Mouse (Mus musculus) lung, postnatal 0 days (tissue): ENCODE measurements around the gene Hist1h3g. TPM values are rescaled to one million over a fixed set of nuclear protein-coding genes. Genes with fewer than 3 reads are reported as not detected.
A peak's percentile ranks its signal among the peaks of the same experiment; 100 is the strongest.
"Not testable (repeated sequence)": the region's sequence is repeated elsewhere in the genome, so short reads cannot be mapped to it uniquely, and the experiment has no call there.

Source experiments
- ATAC-seq: fragments of 200-750 bp; cut with Nextera tagmentation; 2 replicates; pipeline ENCODE4 v1.8.0; 2017; ENCODE audit warnings: moderate library complexity
- DNase-seq: peaks from one replicate; pipeline ENCODE4 v3.0.0-alpha.2; 2016; ENCODE audit warnings: low spot score
- H3K27ac ChIP-seq: fragments of 300-500 bp; sonication (generic); 2 replicates; pipeline ENCODE4 v1.5.1; 2014; ENCODE audit warnings: antibody characterized with exemption, mild to moderate bottlenecking, low read length, mixed read lengths
- H3K27me3 ChIP-seq: fragments of 300-500 bp; sonication (generic); replicated peaks from 2 replicates; pipeline ENCODE4 v1.6.1; 2014; ENCODE audit warnings: low read length, mixed read lengths; ENCODE audit not compliant: insufficient read depth
- H3K36me3 ChIP-seq: fragments of 300-500 bp; sonication (generic); 2 replicates; pipeline ENCODE4 v1.6.1; 2014; ENCODE audit warnings: low read length, mixed read lengths; ENCODE audit not compliant: insufficient read depth
- H3K4me1 ChIP-seq: fragments of 300-500 bp; sonication (generic); 2 replicates; pipeline ENCODE4 v1.6.1; 2014; ENCODE audit warnings: antibody characterized with exemption, low read depth, low read length, mixed read lengths; ENCODE audit not compliant: insufficient read depth
- H3K4me2 ChIP-seq: fragments of 300-500 bp; sonication (generic); replicated peaks from 2 replicates; pipeline ENCODE4 v1.6.1; 2014; ENCODE audit warnings: low read depth, mild to moderate bottlenecking, low read length, moderate library complexity, mixed read lengths
- H3K4me3 ChIP-seq: fragments of 300-500 bp; sonication (generic); 2 replicates; pipeline ENCODE4 v1.5.1; 2014; ENCODE audit warnings: low read depth, low read length
- H3K9ac ChIP-seq: fragments of 300-500 bp; sonication (generic); replicated peaks from 2 replicates; pipeline ENCODE4 v1.6.1; 2014; ENCODE audit warnings: low read depth, mild to moderate bottlenecking
- H3K9me3 ChIP-seq: fragments of 300-500 bp; sonication (generic); 2 replicates; pipeline ENCODE4 v1.6.1; 2016; ENCODE audit warnings: low read length, mixed read lengths
- CTCF ChIP-seq: IDR thresholded peaks from 2 replicates; pipeline ENCODE4 v1.5.1; 2016; ENCODE audit warnings: antibody characterized with exemption, mild to moderate bottlenecking
- EP300 ChIP-seq: IDR thresholded peaks from 2 replicates; pipeline ENCODE4 v1.6.1; 2016; ENCODE audit warnings: antibody characterized with exemption, mild to moderate bottlenecking, control low read depth
- WGBS: fragments of 180-500 bp; shearing (Covaris S2); extraction: QIAGEN DNeasy Blood & Tissue Kit; methylation state at CpG from one replicate; pipeline ENCODE4 v1.1.7; 2014; 5-methylcytosine and 5-hydroxymethylcytosine counted together
- polyA plus RNA-seq: library from polyadenylated mRNA; unstranded; fragments of >200 nt; fragmentation: Nextera tagmentation; extraction: Ambion mirVana; gene quantifications from 2 replicates; pipeline ENCODE4 v1.2.1, GENCODE M21; 2015

Gene Hist1h3g
- polyA plus RNA-seq, 1 experiment from 2014 or later = 0.80 TPM

DNA sequence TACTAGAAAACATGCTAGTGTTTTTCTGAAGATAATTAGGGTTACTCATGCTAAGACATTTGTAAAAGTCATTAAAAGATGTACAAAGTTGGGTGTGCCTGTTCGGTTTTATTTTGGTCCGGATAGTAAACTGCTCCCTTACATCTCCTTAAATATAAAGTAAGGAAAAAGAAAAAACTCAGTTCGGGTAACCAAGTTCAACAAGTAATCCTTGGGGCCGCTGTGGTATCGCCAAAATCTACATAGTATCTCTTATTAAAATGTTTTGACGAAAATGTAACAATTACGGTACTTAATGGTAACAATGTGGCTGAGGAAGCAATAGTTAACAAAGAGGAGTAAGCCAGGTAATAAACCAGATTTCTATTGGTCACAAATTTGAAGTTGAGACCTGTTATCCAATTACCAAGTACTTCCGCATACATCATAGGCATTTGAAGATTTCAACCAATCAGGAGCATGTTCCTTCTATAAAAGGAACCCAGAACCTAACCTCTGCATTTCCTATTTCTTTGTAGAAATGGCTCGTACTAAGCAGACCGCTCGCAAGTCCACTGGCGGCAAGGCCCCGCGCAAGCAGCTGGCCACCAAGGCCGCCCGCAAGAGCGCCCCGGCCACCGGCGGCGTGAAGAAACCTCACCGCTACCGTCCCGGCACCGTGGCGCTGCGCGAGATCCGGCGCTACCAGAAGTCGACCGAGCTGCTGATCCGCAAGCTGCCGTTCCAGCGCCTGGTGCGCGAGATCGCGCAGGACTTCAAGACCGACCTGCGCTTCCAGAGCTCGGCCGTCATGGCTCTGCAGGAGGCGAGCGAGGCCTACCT is 9.0 kb downstream of the Hist1h3g start, which contains the start of gene Hist1h3f:
Hist1h3f (plus strand) TSS at position 88 of the 822 bp plus-strand sequence.
- peak; percentile 98 for DNase-seq
- Histone ChIP-seq H3K4me2 (peak within 1 kb of the TSS; percentile 63), H3K9me3 (no peaks in the 10 kb centered on the region), H3K4me3 (peak within 1 kb of the TSS; percentile 49), H3K9ac (peak within 1 kb of the TSS; percentile 52), H3K27me3 (no peaks in the 10 kb centered on the region), H3K36me3 (no peaks in the 10 kb centered on the region), H3K4me1 (no peaks in the 10 kb centered on the region), H3K27ac (peak within 1 kb of the TSS; percentile 86)
- WGBS = under 1% methylated on average over 19 of the region's 45 CpGs
- ATAC-seq = peak; percentile 94
- TF ChIP-seq CTCF (no peak), EP300 (peak; percentile 46; the same call in 1 of the 2 replicates)

DNA sequence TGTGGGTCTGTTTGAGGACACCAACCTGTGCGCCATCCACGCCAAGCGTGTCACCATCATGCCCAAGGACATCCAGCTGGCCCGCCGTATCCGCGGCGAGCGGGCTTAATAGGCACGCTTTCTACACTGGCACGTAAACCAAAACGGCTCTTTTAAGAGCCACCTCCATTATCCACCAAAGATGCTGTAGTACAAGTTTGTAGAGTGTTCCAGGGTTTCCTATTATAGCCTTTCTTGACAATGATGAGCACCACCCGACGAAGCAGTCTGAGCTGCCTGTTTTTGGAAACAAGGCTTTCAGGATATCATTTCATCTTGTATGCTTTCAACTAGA is 9.5 kb downstream of the Hist1h3g start:
- H3K27me3 ChIP-seq, DNase-seq, ATAC-seq, H3K9me3 ChIP-seq, H3K27ac ChIP-seq, H3K36me3 ChIP-seq, H3K4me1 ChIP-seq, H3K9ac ChIP-seq: not testable (repeated sequence)
- WGBS = under 1% methylated on average over 11 of the region's 14 CpGs
- peak overlapping the region; percentile 63 for H3K4me2 ChIP-seq
- peak overlapping the region; percentile 49 for H3K4me3 ChIP-seq

DNA sequence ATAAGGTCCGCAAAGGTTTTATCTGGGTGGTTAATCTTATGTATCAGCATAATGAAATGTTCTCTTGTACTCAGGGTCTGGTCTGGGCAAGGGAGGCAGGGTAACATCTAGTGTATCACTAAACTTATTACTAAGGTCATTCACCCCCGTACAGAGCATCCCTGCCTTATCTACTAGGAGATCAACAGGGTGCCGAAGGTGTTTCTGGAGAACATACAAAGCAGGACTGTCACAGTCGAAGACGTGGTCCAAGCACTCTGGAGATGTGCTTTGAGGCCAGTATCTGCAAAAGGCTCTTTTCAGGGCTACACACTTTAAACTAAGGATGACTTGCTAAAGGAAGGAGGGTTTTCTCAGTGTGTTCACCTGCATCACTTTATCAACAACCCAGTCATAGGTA is 11.5 kb downstream of the Hist1h3g start:
- no peak overlapping the region for H3K27ac ChIP-seq
- no peak for TF ChIP-seq EP300
- no peak for TF ChIP-seq CTCF
- ATAC-seq (no peak), DNase-seq (no peak)
- no peaks in the 10 kb centered on the region for H3K9me3 ChIP-seq
- no peak overlapping the region for H3K4me3 ChIP-seq
- H3K4me2 ChIP-seq = no peak overlapping the region
- no peak overlapping the region for H3K9ac ChIP-seq
- no peaks in the 10 kb centered on the region for H3K27me3 ChIP-seq
- 49% methylated on average over 5 of the region's 5 CpGs for WGBS
- H3K36me3 ChIP-seq = no peaks in the 10 kb centered on the region
- H3K4me1 ChIP-seq = no peaks in the 10 kb centered on the region

DNA sequence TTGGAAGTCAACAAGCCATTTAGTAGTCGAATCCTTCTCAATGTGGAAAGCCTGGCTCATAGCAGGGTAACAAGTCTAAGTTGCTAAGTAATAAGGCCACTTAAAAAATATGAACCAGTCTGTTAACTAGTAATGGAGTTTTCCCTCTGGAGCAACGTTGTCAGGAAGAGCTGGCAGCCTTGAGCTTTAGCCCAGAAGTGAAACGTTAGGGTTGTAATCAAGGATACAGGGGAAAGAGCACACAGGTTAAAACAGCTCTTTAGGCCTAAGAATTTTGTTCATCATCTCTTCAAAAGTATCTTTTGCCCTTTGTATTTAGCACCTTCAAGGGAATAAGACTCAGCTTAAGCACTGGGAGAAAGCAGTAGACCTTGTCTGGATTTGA is 15.5 kb downstream of the Hist1h3g start:
- H3K4me1 ChIP-seq = no peaks in the 10 kb centered on the region
- DNase-seq (no peak), ATAC-seq (no peak)
- no peaks in the 10 kb centered on the region for H3K36me3 ChIP-seq
- no peak overlapping the region for H3K9ac ChIP-seq
- peak overlapping the region; percentile 75 for H3K27ac ChIP-seq
- peak overlapping the region; percentile 59 for H3K4me2 ChIP-seq
- H3K9me3 ChIP-seq = no peaks in the 10 kb centered on the region
- TF ChIP-seq EP300 (no peak), CTCF (no peak)
- no peaks in the 10 kb centered on the region for H3K27me3 ChIP-seq
- WGBS = 0% methylated on average over 3 of the region's 3 CpGs
- peak overlapping the region; percentile 41 for H3K4me3 ChIP-seq

DNA sequence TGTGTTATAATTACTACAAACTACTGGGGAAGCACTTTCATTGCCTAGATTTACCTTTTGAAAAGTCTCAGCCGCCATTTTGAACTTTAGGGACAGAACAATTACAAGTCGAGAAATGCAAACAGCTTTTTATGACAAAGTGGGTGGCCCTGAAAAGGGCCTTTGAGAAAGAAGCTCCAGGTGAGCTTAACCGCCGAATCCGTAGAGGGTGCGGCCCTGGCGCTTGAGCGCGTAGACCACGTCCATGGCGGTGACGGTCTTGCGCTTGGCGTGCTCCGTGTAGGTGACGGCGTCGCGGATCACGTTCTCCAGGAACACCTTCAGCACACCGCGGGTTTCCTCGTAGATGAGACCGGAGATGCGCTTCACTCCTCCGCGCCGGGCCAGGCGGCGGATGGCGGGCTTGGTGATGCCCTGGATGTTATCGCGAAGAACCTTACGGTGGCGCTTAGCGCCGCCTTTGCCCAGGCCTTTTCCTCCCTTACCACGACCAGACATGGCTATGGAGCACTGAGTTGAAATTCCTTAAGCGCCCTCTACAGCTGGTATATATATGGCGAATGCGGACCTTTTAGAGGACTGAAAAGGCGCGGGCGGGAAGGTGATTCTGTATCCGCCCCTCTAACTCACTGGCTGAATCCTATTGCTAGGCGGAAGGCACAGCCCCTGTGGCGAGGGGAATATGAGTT is 16.1 kb downstream of the Hist1h3g start, which contains the start of gene Hist1h4f:
Hist1h4f (minus strand) TSS at position 503 of the 689 bp plus-strand sequence.
- not testable (repeated sequence) for H3K9me3 ChIP-seq, H3K27me3 ChIP-seq, H3K36me3 ChIP-seq, H3K4me1 ChIP-seq
- under 1% methylated on average over 47 of the region's 47 CpGs for WGBS
- TF ChIP-seq CTCF (peak; percentile 66), EP300 (peak; percentile 89)
- H3K4me2 ChIP-seq = peak within 1 kb of the TSS; percentile 59
- ATAC-seq (peak; percentile 77), DNase-seq (peak; percentile 97)
- peak within 1 kb of the TSS; percentile 75 for H3K27ac ChIP-seq
- peak within 1 kb of the TSS; percentile 43 for H3K9ac ChIP-seq
- H3K4me3 ChIP-seq = peak within 1 kb of the TSS; percentile 41
